Mouse (Mus musculus): Measurements from ENCODE around the gene Rps29.

Rps29 gene

GRCm38 (mm10) chr12:69158765-69159577 lies at the start of gene Rps29:
Rps29 (minus strand) TSS chr12:69159186.
- DNase-seq = peak; percentile 97

DNA sequence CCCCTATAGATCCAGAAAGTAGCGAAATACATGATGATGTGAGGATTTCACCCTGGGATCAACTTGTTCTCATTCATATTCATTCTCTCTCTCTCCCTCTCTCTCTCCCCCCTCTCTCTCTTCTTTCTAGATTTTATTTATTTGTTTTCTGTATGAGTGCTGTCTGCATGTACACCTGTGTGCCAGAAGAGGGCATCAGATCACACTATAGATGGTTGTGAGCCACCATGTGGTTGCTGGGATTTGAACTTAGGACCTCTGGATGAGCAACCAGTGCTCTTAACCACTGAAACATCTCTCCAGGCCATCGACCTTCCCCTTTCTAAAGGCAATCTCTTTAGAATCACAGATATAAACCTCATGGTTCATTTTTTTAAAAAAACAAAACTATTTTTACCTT lies 49.5 kb upstream of the Rps29 start:
- no peak for DNase-seq

GRCm38 (mm10) chr12:69207926-69208325 lies 48.9 kb upstream of the Rps29 start:
- no peak for DNase-seq

GRCm38 (mm10) chr12:69207396-69207795 lies 48.4 kb upstream of the Rps29 start:
- DNase-seq = no peak

DNA sequence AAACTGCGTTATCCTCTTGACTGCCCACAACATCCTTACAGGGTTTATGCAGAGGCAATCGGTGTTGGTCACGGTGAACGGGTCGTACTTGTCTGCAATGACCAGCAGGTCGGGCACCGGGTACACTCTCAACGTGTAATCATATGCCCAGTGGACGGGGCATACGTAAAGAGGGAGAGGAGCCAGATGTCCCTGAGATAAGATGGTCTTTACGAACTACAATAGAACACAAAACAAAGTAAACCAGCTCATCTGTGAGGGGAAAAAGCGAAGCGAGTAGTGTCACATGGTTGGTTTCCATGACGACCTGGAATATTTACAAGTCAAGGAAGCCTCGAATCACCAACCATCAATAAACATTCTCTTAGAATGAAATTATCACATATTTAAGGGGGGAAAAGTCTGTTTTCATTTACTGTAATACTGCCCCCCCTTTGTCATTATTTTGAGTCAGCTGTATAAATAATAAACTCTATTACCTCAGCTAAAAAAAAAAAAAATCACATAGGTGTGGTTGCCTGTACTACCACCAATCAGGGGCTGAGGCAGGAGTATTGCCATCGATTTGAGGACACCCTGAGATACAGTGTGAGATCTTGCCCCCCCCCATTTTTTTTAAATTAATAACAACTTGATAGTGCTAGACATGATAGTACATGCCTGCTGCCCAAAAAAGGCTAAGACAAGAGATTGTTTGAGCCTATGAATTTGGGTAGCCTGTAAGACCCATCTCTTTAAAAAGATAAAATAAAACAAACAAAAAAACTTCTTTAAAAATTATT lies 45.3 kb upstream of the Rps29 start, which contains the start of gene Gm49384:
Gene Gm49384 (minus strand): TSS at position 216 of the 782 bp plus-strand sequence.
- DNase-seq = no peak

DNA sequence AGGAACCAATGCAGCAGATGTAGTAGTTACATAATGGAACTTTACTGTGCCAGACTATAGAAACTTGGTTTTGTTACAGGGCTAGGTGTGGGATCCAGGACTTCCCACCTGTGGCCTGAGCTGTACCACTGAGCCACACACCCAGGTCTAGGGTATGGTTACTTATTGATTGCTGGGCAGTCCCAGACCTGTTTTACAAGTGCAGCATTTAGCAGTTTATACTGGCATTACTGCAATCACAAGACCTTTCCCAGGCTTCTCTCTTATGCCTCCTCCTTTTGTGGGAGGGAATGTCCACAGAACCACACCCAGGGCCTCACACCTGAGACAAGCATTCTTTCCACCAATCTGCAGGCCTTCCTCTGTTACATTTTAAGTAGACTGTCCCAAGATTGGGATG lies 40.0 kb upstream of the Rps29 start:
- no peak for DNase-seq

DNA sequence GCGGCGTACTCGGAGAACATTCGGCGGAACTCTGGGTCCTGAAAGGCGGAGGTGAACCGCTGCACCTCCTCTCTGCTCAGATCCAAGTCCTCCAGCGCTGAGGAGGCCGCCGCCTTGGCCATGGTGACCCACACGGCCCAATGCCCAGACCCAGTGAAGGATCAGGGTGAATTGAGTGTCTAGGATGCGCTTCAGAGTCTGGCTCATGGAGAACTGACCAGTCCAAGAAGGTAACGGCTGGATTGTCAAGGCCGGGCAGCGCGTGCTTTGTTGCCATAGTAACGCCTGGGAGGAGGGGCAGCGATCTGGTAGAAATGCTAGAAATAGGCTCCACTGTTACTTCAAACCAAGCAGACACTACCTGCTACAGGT lies 39.2 kb upstream of the Rps29 start, which contains the start of gene Dnaaf2:
Gene Dnaaf2 (minus strand): TSS at position 266 of the 372 bp plus-strand sequence.
- DNase-seq = no peak

GRCm38 (mm10) chr12:69197378-69198163 lies 38.6 kb upstream of the Rps29 start:
- peak; percentile 65 for DNase-seq

- peak; percentile 83 for DNase-seq
Observed at GRCm38 (mm10) chr12:69196444-69197377, 37.7 kb upstream of the Rps29 start, which contains the start of gene Gm49383. Gm49383 (minus strand) TSS chr12:69197104.

DNA sequence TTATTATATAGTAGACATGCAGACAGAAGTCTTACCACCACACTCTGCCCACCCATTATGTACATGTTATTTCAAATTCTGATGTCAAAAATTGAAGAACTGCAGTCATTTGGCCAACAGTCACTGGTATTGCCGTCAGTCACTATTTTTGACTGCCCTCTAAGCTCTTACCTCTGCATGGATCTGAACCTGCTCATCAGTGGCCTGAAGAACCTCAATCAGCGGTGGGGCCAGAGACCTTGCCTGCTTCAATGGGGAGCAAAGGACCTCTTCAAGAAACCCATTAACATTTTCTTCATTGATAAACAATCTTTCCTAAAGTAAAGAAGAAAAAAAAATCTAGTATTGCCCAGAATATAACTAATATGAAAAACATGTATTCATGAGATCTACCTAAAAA lies 33.7 kb upstream of the Rps29 start:
- no peak for DNase-seq

DNA sequence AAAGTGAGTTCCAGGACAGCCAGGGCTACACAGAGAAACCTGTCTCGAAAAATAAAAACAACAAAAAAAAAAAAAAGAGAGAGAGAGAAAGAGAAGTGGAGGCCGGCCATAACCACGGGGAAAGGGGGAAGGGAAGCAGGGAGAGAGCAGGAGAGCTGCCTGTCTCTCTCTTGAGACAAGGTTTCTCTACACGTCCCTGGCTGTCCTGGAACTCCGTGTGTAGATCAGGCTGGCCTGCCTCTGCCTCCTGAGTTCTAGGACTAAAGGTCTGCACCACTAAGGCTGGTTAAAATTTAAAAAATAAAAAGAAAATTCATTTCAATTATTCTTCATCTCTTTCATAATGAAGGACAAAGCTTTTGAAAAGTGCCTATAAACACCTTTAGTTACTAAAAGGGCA lies 32.4 kb upstream of the Rps29 start:
- DNase-seq = no peak

DNA sequence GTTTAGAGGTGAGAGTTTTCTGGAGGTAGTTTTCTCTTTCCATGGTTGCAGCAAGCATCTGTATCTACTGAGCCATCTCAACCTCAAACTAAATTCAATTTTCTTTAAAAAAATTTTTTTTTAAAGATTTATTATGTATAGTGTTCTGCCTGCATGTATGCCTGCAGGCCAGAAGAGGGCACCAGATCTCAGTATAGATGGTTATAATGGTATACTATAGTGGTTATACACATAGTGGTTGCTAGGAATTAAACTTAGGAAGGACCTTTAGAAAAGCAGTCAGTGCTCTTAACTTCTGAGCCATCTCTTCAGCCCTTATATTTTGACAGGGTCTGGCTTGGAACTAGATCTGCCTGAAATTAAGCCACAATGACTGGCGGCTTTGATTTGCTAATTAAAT lies 31.5 kb upstream of the Rps29 start:
- DNase-seq = no peak

DNA sequence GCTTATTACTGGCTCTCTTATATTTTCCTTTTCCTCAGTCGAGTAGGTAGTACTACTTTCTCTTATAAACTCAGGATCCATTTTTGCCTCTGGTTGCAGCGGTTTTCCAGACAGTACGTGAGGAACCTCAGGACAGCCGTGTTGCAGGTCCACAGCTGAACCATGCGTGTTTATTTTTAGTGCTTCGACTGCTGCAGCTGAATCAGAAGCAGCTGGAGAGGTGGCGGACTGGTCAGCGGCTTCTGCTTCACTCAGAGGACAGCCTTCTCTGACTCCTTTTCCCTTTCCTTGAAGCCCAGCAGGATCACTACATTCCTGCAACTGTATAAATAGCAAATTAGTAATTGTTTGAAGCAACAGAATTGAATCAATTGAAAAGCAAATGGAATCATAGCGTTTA lies 31.1 kb upstream of the Rps29 start:
- no peak for DNase-seq

GRCm38 (mm10) chr12:69186811-69187471 lies 28.0 kb upstream of the Rps29 start:
- no peak for DNase-seq

GRCm38 (mm10) chr12:69185371-69185770 lies 26.4 kb upstream of the Rps29 start:
- no peak for DNase-seq

GRCm38 (mm10) chr12:69184342-69185295 lies 25.6 kb upstream of the Rps29 start:
- DNase-seq = no peak

DNA sequence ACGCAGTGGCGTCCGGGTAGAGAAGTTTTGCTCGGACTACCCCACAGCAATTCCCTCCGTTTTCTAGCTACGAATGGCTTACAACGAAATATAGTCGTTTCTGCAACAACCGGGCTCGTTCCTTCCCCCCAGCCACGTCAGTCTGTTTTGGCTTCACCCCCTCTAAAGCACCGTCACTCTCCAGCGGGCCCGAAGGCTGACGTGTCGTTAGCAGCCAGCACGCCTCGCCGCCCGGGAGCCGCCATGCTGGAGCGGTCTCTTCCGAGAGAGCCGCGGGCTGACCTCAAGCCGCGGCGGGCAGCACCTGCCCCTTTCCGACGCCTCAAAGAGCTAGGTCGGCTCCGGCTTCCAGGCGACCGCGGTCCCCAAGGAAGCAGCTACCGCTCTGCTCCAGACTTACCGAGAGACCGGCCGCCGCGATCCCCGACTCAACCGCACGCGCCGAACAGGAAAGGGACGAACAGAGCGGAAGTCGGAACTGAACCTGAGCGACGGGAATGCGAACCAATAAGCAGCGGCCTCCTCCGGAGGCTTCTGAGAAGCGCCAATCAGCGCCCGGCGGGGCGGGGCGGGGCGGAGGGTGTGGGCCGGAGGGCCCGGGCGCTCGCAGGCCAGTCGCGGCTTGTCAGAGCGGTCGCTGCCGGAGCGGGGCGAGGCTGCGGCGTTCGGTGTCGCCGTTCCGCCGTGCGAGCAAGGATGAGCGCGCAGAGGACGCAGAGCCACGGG lies 24.8 kb upstream of the Rps29 start, which contains the start of the genes Rpl36al and Mgat2:
Gene Rpl36al (minus strand): TSS at position 501 of the 726 bp plus-strand sequence.
Gene Mgat2 (plus strand): TSS at position 575 of the 726 bp plus-strand sequence.
- DNase-seq = peak; percentile 99

- no peak for DNase-seq
Observed at GRCm38 (mm10) chr12:69181800-69182199, 22.8 kb upstream of the Rps29 start.

DNA sequence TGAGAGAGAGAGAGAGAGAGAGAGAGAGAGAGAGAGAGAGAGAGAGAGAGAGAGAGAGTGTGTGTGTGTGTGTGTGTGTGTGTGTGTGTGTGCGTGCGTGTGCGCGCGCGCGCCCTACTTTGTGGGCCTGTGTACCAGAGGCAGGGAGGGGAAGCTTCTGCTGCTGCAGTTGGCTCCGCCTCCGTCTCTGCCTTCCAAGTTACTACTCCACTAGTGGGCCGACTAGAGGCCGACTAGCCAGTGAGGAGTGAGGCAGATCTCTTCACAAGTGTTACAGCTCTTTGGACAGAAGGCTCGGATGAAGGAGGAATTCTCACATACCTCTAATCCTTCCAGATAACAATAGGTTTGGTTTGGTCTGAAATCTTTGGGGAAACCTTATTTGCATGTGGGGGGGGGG lies 20.4 kb upstream of the Rps29 start:
- no peak for DNase-seq

All from right cerebral cortex, postnatal 25 days (tissue).